Mouse (Mus musculus) liver, adult 2 months (tissue): ENCODE data around the gene Fntb.

Experiments
- CTCF ChIP-seq: fragments of 200-500 bp; IDR thresholded peaks from 2 replicates; pipeline ENCODE4 v1.5.1; 2011; ENCODE audit warnings: low read depth, low read length, control low read depth
- POLR2A ChIP-seq: fragments of 200-500 bp; IDR thresholded peaks from 2 replicates; pipeline ENCODE4 v1.6.1; 2011; ENCODE audit warnings: low read length, control low read depth; ENCODE audit not compliant: insufficient read depth; ENCODE audit errors: extremely low read depth

- no peak for TF ChIP-seq CTCF
- no peak for TF ChIP-seq POLR2A
These were observed 79.1 kb downstream of the Fntb start for GRCm38 (mm10) chr12:76844346-76845061.
